Mouse (Mus musculus): ENCODE data around the gene Sp3.

GRCm38 (mm10) chr2:72995346-72996097 is 15.3 kb upstream of the Sp3 start:
- no peak for TF ChIP-seq CTCF (IDR thresholded peaks at IDR 0.05; ENCODE audit: low read depth)
- TF ChIP-seq EP300 (IDR thresholded peaks at IDR 0.05; ENCODE audit: low read depth), result no peak

All from heart, postnatal 0 days (tissue).